Mouse (Mus musculus) myocyte (in vitro differentiated cells): ENCODE data around the gene Mlx. TPM values are rescaled to one million over a fixed set of nuclear protein-coding genes. Genes with fewer than 3 reads are reported as not detected.
A peak's percentile ranks its signal among the peaks of the same experiment; 100 is the strongest.

ENCODE experiments used
- H3K27me3 ChIP-seq: one replicate; pipeline ENCODE4 v1.6.1; 2011; ENCODE audit not compliant: control insufficient read depth, insufficient read depth, insufficient read length
- H3K36me3 ChIP-seq: one replicate; pipeline ENCODE4 v1.6.1; 2011; ENCODE audit not compliant: control insufficient read depth, insufficient read depth
- H3K4me2 ChIP-seq: one replicate; pipeline ENCODE4 v1.6.1; 2011; ENCODE audit warnings: low read depth, control low read depth
- H3K4me3 ChIP-seq: one replicate; pipeline ENCODE4 v1.5.1; 2011; ENCODE audit warnings: mild to moderate bottlenecking, control low read depth, moderate library complexity
- H3K79me2 ChIP-seq: one replicate; pipeline ENCODE4 v1.6.1; 2011; ENCODE audit not compliant: control insufficient read depth, insufficient read depth
- H3ac ChIP-seq: one replicate; pipeline ENCODE4 v1.6.1; 2011; ENCODE audit not compliant: control insufficient read depth, insufficient read length
- CEBPB ChIP-seq: IDR thresholded peaks from 2 replicates; pipeline ENCODE4 v1.6.1; 2011; ENCODE audit warnings: mild to moderate bottlenecking, moderate library complexity; ENCODE audit not compliant: poor library complexity, insufficient read depth, severe bottlenecking
- E2F4 ChIP-seq: IDR thresholded peaks from one replicate; pipeline ENCODE4 v1.6.1; 2011; ENCODE audit warnings: mild to moderate bottlenecking, control low read depth, moderate library complexity; ENCODE audit not compliant: insufficient read depth
- MAX ChIP-seq: IDR thresholded peaks from one replicate; pipeline ENCODE4 v1.6.1; 2011; ENCODE audit warnings: low read depth, mild to moderate bottlenecking, control low read depth
- MYOD1 ChIP-seq, 3 experiments: IDR thresholded peaks; one replicate each; pipeline ENCODE4 v1.6.1; 2011; ENCODE audit warnings: control low read depth in 2 of 3, low read depth in 2 of 3, mild to moderate bottlenecking in 2 of 3, moderate library complexity in 1 of 3; ENCODE audit not compliant: insufficient read length in 2 of 3, control insufficient read depth in 1 of 3
- MYOG ChIP-seq, 3 experiments: IDR thresholded peaks; one replicate each; pipeline ENCODE4 v1.6.1; 2011; ENCODE audit warnings: control low read depth in 2 of 3, low read depth in 2 of 3, mild to moderate bottlenecking in 2 of 3; ENCODE audit not compliant: insufficient read length in 2 of 3, control insufficient read depth in 1 of 3, insufficient read depth in 1 of 3
- POLR2A ChIP-seq: IDR thresholded peaks from one replicate; pipeline ENCODE4 v1.6.1; 2011; ENCODE audit warnings: low read depth, mild to moderate bottlenecking, control low read depth, moderate library complexity; ENCODE audit not compliant: insufficient read length
- POLR2AphosphoS2 ChIP-seq: IDR thresholded peaks from one replicate; pipeline ENCODE4 v1.6.1; 2011; ENCODE audit warnings: low read depth, control low read depth; ENCODE audit not compliant: insufficient read length
- REST ChIP-seq: IDR thresholded peaks from one replicate; pipeline ENCODE4 v1.6.1; 2011; ENCODE audit warnings: mild to moderate bottlenecking, control low read depth, moderate library complexity; ENCODE audit not compliant: insufficient read depth, insufficient read length
- SRF ChIP-seq: IDR thresholded peaks from one replicate; pipeline ENCODE4 v1.6.1; 2011; ENCODE audit warnings: low read depth; ENCODE audit not compliant: control insufficient read depth, insufficient read length
- TCF12 ChIP-seq: IDR thresholded peaks from one replicate; pipeline ENCODE4 v1.6.1; 2011; ENCODE audit warnings: mild to moderate bottlenecking, control low read depth; ENCODE audit not compliant: poor library complexity, insufficient read depth, severe bottlenecking
- TCF3 ChIP-seq: IDR thresholded peaks from one replicate; pipeline ENCODE4 v1.6.1; 2011; ENCODE audit warnings: low read depth, control low read depth; ENCODE audit not compliant: insufficient read length
- USF1 ChIP-seq: IDR thresholded peaks from one replicate; pipeline ENCODE4 v1.6.1; 2011; ENCODE audit warnings: low read depth, mild to moderate bottlenecking, control low read depth, moderate library complexity
- polyA plus RNA-seq: library from polyadenylated mRNA; unstranded; fragments of >200 nt; fragmentation: generic; extraction: Trizol; gene quantifications from one replicate; pipeline ENCODE4 v1.2.1, GENCODE M21; 2012; ENCODE audit warnings: missing spikeins

The Mlx gene
- 29.3 TPM for polyA plus RNA-seq

DNA sequence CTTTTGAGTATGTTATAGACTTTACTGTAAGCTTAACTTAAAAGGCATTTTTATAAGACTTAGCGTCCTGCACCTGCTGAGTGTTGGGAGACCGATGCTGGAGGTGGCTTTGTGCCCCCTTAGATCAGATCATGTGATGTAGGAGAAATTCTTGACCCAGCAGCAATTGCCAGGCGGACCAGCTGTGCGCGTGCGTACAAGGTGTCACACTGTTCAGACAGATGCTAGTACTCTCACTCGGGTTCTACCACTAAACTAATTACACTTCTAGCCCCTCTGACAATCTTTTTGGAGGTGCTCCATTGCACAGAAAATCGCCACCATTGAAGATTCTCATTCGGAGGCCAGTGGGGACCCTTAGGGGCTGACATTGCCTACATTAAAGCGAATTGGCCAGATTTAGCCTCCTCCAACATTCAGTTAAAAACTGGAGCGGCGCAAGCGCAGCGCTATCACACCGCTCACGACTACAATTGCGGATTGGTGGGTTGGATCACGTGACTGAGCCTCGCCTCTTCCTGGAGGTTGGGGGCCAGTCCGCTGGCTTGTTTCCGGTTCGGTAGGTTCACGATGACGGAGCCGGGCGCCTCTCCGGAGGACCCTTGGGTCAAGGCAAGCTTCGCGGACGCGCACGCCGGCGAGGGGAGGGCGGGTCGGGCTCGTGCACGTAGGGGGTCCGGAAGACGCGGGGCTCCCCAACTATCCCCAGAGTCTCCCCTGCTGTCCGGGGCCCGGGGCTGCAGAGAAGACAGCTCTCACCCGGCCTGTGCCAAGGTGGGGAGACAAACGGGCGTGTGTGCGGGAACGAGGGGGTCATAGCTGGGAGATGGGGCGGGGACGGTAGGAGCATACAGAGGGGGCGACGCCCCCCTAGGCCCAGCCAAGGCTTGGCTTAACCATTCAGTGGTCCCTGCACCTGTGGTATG, at the start of gene Mlx:
TSS of gene Mlx (plus strand) at position 522 of the 926 bp plus-strand sequence.
- Histone ChIP-seq H3K79me2 (peaks cover 20% of the 10 kb centered on the region), H3K4me2 (peak within 1 kb of the TSS; percentile 94), H3K4me3 (peak within 1 kb of the TSS; percentile 68), H3ac (peak within 1 kb of the TSS; percentile 48), H3K36me3 (peaks cover 28% of the 10 kb centered on the region), H3K27me3 (no peaks in the 10 kb centered on the region)
- TF ChIP-seq SRF (no peak), MYOG (IDR thresholded peaks at IDR 0.05; ENCODE audit: control insufficient read depth in 1 of 3, insufficient read depth in 1 of 3, insufficient read length in 2 of 3, low read depth in 2 of 3) (peak in 1 of 3 experiments; percentile 58), CEBPB (no peak), MYOD1 (IDR thresholded peaks at IDR 0.05; ENCODE audit: control insufficient read depth in 1 of 3, insufficient read length in 2 of 3, low read depth in 2 of 3) (peak in 1 of 3 experiments; percentile 54), USF1 (peak; percentile 99), E2F4 (no peak), MAX (no peak), REST (no peak), POLR2AphosphoS2 (peak; percentile 95), TCF3 (no peak), TCF12 (no peak), POLR2A (peak; percentile 68)

DNA sequence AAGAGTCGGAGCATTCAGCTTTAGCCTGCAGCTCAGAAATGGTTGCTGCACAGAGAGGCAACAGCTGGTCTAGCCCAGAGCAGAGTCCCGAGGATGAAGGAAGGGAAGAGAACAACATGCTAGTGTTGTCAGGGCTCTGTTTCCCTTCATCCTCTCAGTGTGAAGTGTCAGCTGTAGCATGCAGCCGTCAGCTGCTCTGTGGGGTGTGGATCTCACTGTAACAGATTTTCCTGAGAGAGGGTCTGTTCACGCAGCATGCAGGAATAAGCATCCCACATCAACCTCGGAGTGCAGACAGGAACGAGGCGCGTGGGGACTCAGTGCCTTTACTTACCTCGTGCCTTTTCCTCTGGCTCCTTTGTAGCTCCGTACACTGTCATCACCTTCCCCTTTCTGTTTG, 49.3 kb upstream of the Mlx start:
- TF ChIP-seq USF1 (no peak), REST (no peak), TCF3 (no peak), MYOG (IDR thresholded peaks at IDR 0.05; ENCODE audit: control insufficient read depth in 1 of 3, insufficient read depth in 1 of 3, insufficient read length in 2 of 3, low read depth in 2 of 3) (no peak), CEBPB (no peak), POLR2A (no peak), MAX (no peak), TCF12 (no peak), POLR2AphosphoS2 (no peak), MYOD1 (IDR thresholded peaks at IDR 0.05; ENCODE audit: control insufficient read depth in 1 of 3, insufficient read length in 2 of 3, low read depth in 2 of 3) (no peak), SRF (no peak), E2F4 (no peak)
- Histone ChIP-seq H3K79me2 (no peaks in the 10 kb centered on the region), H3K36me3 (peaks cover 63% of the 10 kb centered on the region), H3K4me2 (no peak overlapping the region), H3K4me3 (no peak overlapping the region), H3K27me3 (no peaks in the 10 kb centered on the region), H3ac (no peak overlapping the region)

DNA sequence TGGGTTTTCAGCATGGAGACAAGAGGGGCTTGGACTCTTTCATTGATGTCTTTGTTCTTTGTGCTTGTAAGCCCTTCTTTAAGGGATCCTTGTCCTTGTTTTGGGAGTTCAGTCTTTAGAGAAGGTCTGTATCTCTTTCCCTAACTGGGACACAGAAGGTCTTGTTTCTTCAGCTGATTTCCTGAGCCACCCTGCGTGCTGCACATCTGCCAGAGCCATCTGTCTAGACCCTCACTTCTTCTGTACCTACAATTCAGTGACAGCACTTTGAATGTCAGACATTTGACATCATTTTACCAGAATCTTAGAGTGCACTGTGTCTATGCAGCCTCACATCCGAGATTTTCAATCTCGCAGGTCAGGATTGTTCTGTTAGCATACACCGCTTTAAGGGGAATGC, 41.3 kb upstream of the Mlx start:
- H3ac ChIP-seq: no peak overlapping the region
- H3K36me3 ChIP-seq: peaks cover 60% of the 10 kb centered on the region
- no peak for TF ChIP-seq E2F4
- H3K79me2 ChIP-seq: no peaks in the 10 kb centered on the region
- H3K4me2 ChIP-seq: no peak overlapping the region
- H3K27me3 ChIP-seq: no peaks in the 10 kb centered on the region
- no peak overlapping the region for H3K4me3 ChIP-seq

DNA sequence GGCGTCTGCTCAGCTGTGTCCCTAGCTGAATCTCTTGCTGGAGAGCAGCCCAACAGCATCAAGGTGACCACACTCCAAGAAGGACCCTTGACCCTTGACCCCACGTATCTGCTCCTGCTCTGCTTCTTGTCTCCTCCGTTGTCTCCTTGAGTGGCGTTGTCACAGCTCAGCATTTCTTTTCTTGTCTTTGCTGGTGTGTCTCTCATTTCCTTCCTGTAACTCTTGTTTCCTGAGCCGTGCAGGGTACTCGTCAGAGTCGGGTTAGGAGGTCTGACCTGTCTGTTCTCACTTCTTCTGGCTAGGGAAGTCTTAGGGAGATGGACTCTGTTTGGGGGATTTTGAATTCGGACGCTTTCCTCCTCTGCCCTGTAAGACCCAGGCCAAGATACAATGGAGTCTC, 40.6 kb upstream of the Mlx start:
- no peak overlapping the region for H3ac ChIP-seq
- no peak overlapping the region for H3K4me3 ChIP-seq
- no peak for TF ChIP-seq REST
- TF ChIP-seq TCF12: no peak
- no peak for TF ChIP-seq TCF3
- no peak for TF ChIP-seq USF1
- TF ChIP-seq MYOD1 (IDR thresholded peaks at IDR 0.05; ENCODE audit: control insufficient read depth in 1 of 3, insufficient read length in 2 of 3, low read depth in 2 of 3): no peak
- TF ChIP-seq CEBPB: no peak
- no peak for TF ChIP-seq POLR2A
- no peak for TF ChIP-seq POLR2AphosphoS2
- TF ChIP-seq MAX: no peak
- no peak for TF ChIP-seq E2F4
- no peak for TF ChIP-seq SRF
- no peak for TF ChIP-seq MYOG (IDR thresholded peaks at IDR 0.05; ENCODE audit: control insufficient read depth in 1 of 3, insufficient read depth in 1 of 3, insufficient read length in 2 of 3, low read depth in 2 of 3)
- no peaks in the 10 kb centered on the region for H3K79me2 ChIP-seq
- H3K4me2 ChIP-seq: no peak overlapping the region
- peaks cover 54% of the 10 kb centered on the region for H3K36me3 ChIP-seq
- H3K27me3 ChIP-seq: no peaks in the 10 kb centered on the region

DNA sequence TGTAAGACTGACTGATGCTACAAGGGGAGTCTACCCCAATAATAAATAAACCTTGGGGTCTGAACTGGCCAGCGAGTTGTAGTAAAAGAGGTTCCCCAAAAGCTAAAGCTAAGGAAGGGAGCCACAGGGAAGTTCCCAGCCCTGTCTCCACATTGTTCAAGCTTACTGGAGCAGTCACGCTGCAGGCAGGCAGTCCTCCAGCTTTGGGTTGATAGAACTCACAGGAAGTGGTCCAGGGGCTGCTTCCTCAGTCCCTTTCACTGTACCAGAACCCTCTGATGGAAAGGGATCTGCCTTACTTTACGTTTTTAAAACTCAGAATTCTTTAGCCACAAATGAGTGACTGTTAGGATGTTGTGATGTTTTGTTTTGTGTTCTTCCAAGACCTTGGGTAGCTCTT, 39.6 kb upstream of the Mlx start:
- no peaks in the 10 kb centered on the region for H3K27me3 ChIP-seq
- no peak overlapping the region for H3ac ChIP-seq
- H3K79me2 ChIP-seq: no peaks in the 10 kb centered on the region
- H3K36me3 ChIP-seq: peaks cover 46% of the 10 kb centered on the region
- no peak overlapping the region for H3K4me2 ChIP-seq
- TF ChIP-seq CEBPB: no peak
- no peak overlapping the region for H3K4me3 ChIP-seq
